Mouse (Mus musculus) effector memory CD4-positive, alpha-beta T cell, adult 7 months (primary cell): Measurements from ENCODE around the gene Tnc. TPM values are rescaled to one million over a fixed set of nuclear protein-coding genes. Genes with fewer than 3 reads are reported as not detected.

Experiments used
- polyA plus RNA-seq: library from polyadenylated mRNA; unstranded; fragments of 100-300 nt; shearing (Covaris generic); gene quantifications from one replicate; pipeline ENCODE4 v1.2.1, GENCODE M21; 2017

Tnc gene
- polyA plus RNA-seq: 0.26 TPM

DNA sequence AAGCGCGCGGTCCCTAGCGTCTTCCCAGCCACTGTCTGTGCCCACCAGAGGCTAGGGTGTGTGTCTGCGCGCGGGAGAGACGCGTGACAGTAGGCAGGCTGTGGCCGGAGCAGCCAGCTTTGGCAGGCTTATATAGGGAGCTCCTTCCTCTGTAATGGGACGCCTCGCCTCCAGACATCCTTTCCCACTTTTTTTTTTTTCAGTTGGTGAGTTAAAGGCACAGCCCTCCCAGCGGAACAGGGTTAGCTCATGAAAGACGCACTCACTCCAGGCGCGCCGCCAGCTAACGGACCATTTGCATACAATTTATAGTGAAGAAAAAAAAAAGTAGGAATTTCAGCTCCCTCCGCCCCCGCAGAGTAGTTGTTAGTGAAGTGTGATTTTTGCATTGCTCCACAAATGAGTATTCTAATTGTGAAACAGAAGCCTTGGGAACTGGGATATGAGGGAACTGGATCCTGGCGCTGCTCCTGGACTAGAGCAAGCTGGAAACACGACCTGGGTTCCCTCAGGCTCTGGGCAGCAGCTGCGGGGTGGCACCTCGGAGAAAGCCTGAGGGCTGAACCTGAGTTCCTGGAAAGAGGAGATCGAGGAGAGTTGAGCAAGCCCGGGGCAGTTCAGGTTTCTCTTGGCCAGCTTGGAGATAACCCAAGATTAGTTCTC, at the start of gene Tnc:
Gene Tnc (minus strand): TSS at position 185 of the 663 bp plus-strand sequence.

Other genes starting within 250 kb of the Tnc start
- gene Tnfsf8, start 185.7 kb downstream of the Tnc start, polyA plus RNA-seq: 370 TPM